Mouse (Mus musculus): ENCODE measurements around the gene Slc1a3.

Gene Slc1a3

DNA sequence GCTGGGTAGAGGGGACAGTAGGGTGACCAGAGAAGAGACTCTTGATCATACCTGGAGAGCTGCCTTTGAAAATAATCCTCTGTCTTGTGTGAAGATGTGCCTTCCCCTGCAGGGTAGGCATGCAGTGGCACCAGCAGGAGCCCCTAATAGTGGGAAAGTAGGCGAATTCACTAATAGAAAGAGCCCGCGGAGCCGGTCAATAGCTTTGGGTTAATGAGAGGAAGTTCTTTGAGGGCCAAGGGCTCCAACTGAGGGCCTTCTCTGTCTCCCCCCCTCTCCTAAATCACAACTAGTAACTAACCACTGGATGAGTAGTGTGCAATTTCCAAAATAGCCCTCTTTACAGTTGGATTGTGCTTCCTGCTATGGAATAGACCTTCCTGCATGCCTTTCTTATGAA lies 50.6 kb downstream of the Slc1a3 start:
- in situ Hi-C loops (cut with MboI; ENCODE audit: low sequenced_read_pairs) = no loop called here

DNA sequence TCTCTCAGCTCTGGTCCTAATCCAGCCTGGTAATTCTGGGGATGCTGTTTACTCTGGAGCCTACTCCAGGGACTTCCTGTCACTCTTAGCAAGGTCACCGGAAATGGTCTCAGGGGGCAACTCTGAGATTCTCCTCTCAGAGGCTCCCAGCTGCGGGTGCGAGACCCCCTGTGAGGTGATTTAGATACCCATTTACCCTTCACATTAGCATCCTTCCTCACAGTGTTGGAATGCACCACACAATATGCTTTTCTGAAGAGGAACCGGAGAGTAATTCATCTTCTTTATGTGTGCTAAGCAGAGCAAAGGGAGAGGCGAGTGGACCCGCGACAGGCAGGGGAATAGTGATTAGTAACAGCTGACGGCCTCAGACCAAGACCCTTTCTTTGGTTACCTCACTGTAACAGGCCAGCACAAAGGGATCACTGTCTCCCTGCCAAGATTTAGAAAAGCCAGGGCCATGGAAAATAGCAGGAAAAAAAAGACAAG lies 51.0 kb downstream of the Slc1a3 start:
- in situ Hi-C loops (cut with MboI; ENCODE audit: low sequenced_read_pairs) = no loop called here

GRCm38 (mm10) chr15:8658086-8658980 lies 52.2 kb downstream of the Slc1a3 start:
- in situ Hi-C loops (cut with MboI; ENCODE audit: low sequenced_read_pairs) = no loop called here

DNA sequence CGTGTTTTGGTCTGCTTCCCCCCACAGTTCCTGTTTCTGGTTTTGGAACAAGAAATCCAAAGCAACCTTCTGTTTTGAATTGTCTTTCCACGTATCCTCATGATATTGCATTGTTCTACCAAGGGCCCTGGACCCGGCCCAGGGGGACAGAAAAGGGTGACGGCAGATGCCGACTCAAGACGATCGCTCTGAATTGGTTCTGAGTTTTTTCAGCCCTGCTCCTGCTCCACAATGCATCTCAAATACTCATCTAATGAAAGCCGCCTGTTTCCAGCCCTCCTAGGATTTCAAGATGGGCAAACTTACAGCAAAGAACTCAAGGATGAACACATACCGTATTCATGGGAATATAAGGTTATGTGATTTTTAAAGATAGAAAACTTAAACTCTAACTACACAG lies 55.3 kb downstream of the Slc1a3 start:
- in situ Hi-C loops (cut with MboI; ENCODE audit: low sequenced_read_pairs) = no loop called here

DNA sequence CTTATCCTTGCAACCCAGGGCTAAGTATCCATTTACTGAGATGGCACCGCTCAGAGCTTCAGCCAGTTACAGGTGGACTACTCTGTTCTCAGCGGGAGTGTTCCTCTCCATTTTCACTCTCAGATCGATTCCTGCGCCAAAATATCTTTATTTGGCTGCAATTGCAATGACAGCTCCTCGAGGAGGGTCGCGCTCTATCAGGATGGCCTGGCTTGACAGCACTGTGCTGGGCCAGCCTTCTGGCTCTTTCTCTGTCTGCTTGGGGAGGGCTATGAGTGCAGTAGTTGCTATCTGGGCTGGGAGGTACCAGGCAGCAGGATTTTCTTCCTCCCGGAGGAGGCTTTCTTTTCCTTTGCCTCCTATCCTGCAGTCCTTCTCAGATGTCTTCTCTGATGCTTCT lies 57.9 kb downstream of the Slc1a3 start:
- in situ Hi-C loops (cut with MboI; ENCODE audit: low sequenced_read_pairs) = no loop called here

DNA sequence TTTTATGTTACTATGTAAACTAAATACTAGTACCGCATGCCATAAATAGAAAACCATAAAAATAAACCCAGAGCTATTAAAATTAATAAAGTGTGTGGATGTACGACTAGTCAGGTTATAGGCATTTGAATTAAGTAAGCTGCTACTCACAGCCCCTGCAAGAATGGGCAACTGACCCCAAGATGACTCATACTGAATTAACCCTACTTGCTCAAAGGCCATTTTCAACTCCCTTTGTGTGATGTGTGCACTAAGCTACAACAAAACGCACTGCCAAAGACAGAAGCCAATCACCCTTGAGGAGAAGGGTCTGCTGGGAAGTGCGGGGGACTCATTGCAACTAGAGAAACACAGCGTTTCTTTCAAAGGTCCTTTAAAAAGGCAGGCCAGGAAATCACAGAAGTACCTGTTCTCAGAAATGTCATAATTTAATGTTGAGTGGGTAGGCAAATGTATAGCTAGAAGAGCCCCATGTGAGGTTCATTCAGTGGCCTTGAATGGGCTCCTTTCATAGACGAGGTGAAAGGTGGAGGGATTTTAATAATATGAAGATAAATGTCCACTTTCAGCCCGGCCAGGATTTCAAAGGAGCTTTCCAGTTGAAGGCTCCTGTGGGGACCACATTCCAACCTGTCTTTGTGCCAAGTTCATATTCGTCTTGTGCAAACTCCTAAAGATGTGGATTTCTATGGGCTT lies 66.4 kb downstream of the Slc1a3 start:
- in situ Hi-C loops (cut with MboI; ENCODE audit: low sequenced_read_pairs) = no loop called here

DNA sequence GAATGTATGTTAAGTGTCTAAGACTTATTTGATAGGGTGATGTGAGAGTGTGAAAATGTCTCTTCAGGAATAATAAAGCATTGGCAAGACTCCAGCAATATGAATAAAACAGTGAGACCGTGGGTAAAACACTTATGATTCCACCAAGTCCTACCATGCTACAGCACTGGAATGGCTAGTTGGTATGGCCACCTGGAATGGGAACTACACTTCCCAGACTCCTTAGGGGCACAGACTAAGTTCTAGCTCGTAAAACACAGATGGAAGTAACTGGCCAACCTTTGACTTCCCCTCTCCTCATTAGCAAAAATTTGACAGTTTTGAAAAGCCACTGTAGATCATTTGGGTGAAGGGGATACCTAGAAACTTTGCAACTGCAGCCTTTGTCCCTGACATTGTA lies 70.7 kb downstream of the Slc1a3 start:
- in situ Hi-C loops (cut with MboI; ENCODE audit: low sequenced_read_pairs) = no loop called here

DNA sequence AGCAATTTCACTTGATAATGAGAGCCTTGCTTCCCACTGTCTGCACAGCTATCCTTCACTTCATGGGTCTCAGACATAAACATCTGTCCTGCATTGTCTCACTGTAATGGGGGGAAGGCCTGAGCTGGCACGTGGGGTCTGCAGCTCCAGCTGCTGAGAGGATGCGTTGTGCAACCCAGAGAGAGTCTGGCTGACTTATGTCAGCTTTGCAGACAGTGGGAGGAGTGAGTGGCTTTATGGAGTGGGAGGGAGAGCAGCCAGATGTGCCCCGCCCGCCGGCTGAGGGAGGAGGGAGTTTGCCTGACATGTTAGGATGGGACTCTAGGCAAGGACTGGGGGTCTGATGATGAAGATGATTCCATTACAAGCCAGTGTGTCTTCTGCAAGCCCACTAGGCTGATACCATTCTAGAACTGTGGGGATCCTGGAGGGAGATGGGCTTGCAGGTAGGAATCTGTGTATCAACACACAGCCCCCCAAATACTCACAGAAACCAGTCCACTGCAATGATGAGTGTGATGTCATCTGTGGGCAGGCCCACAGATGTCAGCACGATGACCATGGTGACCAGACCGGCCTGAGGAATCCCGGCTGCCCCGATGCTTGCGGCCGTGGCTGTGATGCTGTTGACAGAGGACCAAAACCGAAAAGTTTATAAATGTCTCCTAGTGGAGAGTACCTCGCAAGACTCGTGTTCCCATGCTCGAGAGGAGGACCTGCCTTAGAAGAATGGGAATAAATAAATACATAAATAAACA lies 71.8 kb downstream of the Slc1a3 start:
- in situ Hi-C loops (cut with MboI; ENCODE audit: low sequenced_read_pairs) = no loop called here

- in situ Hi-C loops (cut with MboI; ENCODE audit: low sequenced_read_pairs) = no loop called here
These were observed 73.3 kb downstream of the Slc1a3 start for GRCm38 (mm10) chr15:8637283-8637682.

GRCm38 (mm10) chr15:8635974-8636373 lies 74.6 kb downstream of the Slc1a3 start:
- in situ Hi-C loops (cut with MboI; ENCODE audit: low sequenced_read_pairs) = no loop called here

DNA sequence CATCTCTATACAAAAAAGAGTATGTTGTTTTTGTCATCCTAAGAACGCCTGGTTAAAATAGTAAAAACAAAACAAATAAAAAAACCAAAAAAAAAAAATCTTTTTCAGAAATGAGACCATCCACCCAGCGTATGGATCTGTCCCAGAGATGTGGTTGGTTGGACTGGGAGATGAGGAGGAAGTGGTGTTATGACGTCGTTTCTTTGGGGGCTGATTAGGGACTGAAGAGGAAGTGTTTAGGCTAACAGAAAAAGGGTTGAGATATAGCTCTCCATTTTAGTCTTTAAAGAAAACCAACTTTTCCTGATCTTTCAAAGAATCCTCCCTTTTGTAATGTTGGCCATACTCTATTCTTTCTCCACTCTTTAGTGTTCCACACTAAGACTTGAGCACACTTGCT lies 75.8 kb downstream of the Slc1a3 start:
- in situ Hi-C loops (cut with MboI; ENCODE audit: low sequenced_read_pairs) = no loop called here

DNA sequence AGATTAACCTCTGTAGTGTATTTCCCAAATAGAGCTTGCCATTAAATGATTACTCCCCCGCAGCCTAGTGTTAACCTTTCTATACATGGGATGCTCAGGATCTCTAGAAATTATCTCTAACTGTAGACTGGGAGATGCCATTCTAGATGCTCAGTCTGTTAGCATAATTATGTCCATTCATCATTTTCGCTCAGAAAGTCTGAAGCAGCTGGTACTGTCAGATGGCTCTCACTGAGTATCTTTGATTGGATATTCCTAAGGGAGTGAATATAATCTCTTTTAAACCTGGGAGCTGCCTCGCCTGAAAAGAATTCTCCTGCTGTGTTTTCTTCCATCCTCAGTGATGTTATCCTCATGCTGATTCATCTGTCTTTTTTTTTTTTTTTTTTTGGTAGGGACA lies 76.2 kb downstream of the Slc1a3 start:
- in situ Hi-C loops (cut with MboI; ENCODE audit: low sequenced_read_pairs) = no loop called here

DNA sequence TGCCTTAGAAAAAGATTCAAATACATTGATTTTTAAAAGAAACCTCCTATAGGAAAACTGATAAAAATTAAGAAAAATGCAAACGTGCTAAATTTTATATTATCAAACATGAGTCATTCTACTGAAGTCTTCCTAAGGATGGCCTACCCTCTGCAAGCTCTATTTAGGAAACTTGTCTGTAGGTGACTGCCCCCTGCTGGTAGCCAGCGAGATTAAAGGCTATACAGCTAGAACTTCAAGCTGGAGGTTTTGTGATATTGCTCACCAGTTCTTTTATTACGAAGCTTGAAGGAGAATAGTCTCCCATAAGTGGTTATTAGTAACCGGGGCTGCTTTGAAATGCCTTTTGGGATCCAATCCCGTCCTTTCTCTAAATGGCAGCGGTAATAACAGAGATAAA lies 77.2 kb downstream of the Slc1a3 start:
- in situ Hi-C loops (cut with MboI; ENCODE audit: low sequenced_read_pairs) = no loop called here

GRCm38 (mm10) chr15:8632361-8632760 lies 78.2 kb downstream of the Slc1a3 start:
- in situ Hi-C loops (cut with MboI; ENCODE audit: low sequenced_read_pairs) = no loop called here

GRCm38 (mm10) chr15:8629317-8629831 lies 81.2 kb downstream of the Slc1a3 start:
- in situ Hi-C loops (cut with MboI; ENCODE audit: low sequenced_read_pairs) = no loop called here

- in situ Hi-C loops (cut with MboI; ENCODE audit: low sequenced_read_pairs) = no loop called here
These were observed 82.4 kb downstream of the Slc1a3 start for GRCm38 (mm10) chr15:8628150-8628549.

- in situ Hi-C loops (cut with MboI; ENCODE audit: low sequenced_read_pairs) = no loop called here
These were observed 83.4 kb downstream of the Slc1a3 start for GRCm38 (mm10) chr15:8627097-8627537.

GRCm38 (mm10) chr15:8625370-8625769 lies 85.2 kb downstream of the Slc1a3 start:
- in situ Hi-C loops (cut with MboI; ENCODE audit: low sequenced_read_pairs) = no loop called here

DNA sequence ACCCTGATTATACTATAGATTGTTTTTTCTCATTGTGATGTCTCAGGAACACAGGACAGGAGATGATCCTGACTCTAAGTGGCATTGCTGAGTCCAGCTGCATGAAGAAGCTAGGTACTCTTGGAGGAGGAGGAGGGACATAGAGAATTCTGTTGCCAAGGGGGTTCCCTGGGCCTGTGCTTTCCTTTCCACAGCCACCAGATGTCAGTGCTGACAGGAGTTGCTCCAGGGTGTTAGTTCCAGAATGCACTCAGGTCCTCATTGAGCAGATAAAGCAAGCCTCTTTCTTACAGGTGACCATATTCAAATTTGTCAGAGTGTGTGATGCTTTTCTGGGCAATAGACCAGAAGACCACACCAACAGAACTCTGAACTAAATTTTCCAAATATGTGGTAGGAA lies 86.7 kb downstream of the Slc1a3 start:
- in situ Hi-C loops (cut with MboI; ENCODE audit: low sequenced_read_pairs) = no loop called here

- in situ Hi-C loops (cut with MboI; ENCODE audit: low sequenced_read_pairs) = no loop called here
These were observed 91.0 kb downstream of the Slc1a3 start for GRCm38 (mm10) chr15:8619479-8620026.

GRCm38 (mm10) chr15:8616290-8616689 lies 94.3 kb downstream of the Slc1a3 start:
- in situ Hi-C loops (cut with MboI; ENCODE audit: low sequenced_read_pairs) = no loop called here
